Mouse (Mus musculus) bone marrow macrophage, adult 2 months (primary cell): ENCODE measurements around the gene Ankle1.

Experiments used
- CTCF ChIP-seq: IDR thresholded peaks from 2 replicates; pipeline ENCODE4 v1.5.1; 2012; ENCODE audit warnings: low read depth, mild to moderate bottlenecking, low read length, moderate library complexity
- POLR2A ChIP-seq: IDR thresholded peaks from 2 replicates; pipeline ENCODE4 v1.6.1; 2012; ENCODE audit warnings: mild to moderate bottlenecking, low read depth, low read length, borderline replicate concordance

DNA sequence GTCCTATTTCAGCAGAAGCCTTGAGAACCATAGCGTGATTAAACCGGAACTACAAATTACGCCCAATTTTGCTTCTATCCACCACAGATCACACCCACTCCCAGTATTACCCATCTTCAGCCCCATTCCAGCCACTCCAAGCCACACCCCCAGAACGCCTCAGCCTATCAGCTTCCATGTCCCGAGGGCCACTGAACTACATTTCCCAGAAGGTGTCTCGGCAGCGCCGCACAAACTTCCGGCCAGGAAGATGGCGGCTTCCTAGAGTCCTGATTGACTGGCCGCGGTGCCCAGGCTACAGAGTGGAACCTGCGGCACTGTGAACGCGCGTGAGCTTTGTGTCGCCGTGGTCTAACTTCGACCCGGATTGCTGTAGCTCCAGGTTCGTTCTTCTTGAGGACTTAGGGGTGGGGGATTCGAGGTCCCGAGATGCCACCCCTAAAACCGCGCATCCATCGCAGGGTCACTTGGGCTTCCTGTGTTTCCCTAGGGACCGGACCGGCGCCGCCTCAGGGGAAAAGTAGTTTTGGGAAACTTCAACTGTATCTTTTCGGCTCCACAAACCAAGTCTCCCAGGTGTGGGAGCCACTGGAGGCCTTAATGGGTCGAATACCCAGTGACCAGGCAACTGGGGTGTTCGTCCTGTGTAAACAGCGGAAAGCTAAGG is 9.0 kb upstream of the Ankle1 start, which contains the start of gene Babam1:
- TF ChIP-seq CTCF (no peak), POLR2A (no peak)
